ENCODE assay signal across 16 mouse cellular contexts in genomic region chr7:117161193-117161908, GRCm38 (mm10).
DNase-seq lines count a peak whose midpoint lies in the region; ATAC-seq lines count a peak whose summit lies in the region.
"Had no signal": no experiment of that assay in that cellular context is flagged by ENCODE, and none has a peak within 500 bp of the region (broad histone marks: within the 10 kb centered on the region; RNA-seq: fewer than 3 reads in every experiment).

No protein-coding gene starts in this region.

- 42% methylated on average over 3 of the region's 3 CpGs for WGBS in heart, embryonic 14.5 days
- WGBS in hindbrain, embryonic 13.5 days: 35% methylated on average over 3 of the region's 3 CpGs
- WGBS in neural tube, embryonic 14.5 days: 42% methylated on average over 3 of the region's 3 CpGs

- no peak overlapping the region for H3K4me2 ChIP-seq in heart, embryonic 14.5 days (ENCODE audit: low read length)
- no peak overlapping the region for H3K4me2 ChIP-seq in hindbrain, embryonic 13.5 days
- no peak overlapping the region for H3K4me2 ChIP-seq in neural tube, embryonic 14.5 days (ENCODE audit: low read depth, low read length)
- H3K4me2 ChIP-seq: liver, embryonic 13.5 days had no signal

- no peaks in the 10 kb centered on the region for H3K36me3 ChIP-seq in heart, embryonic 14.5 days (ENCODE audit: control insufficient read depth, insufficient read depth, low read length)
- no peaks in the 10 kb centered on the region for H3K36me3 ChIP-seq in hindbrain, embryonic 13.5 days
- H3K36me3 ChIP-seq in neural tube, embryonic 14.5 days (ENCODE audit: control insufficient read depth, insufficient read depth, low read length): no peaks in the 10 kb centered on the region
- H3K36me3 ChIP-seq: forebrain, embryonic 10.5 days; limb, embryonic 10.5 days; liver, embryonic 13.5 days had no signal

- no peak for DNase-seq in heart, postnatal 10 days
- peak; percentile 24 for DNase-seq in right cerebral cortex, adult 18-20 months
- no peak for DNase-seq in right cerebral cortex, postnatal 14 days
- DNase-seq: adrenal gland, adult 2 months; cerebellum, postnatal 14 days; kidney, adult 2 months; layer of hippocampus, postnatal 36 days; liver, embryonic 13.5 days; thymus, postnatal 36 days had no signal

- no peaks in the 10 kb centered on the region for H3K9me3 ChIP-seq in heart, embryonic 14.5 days (ENCODE audit: control insufficient read depth, low read length)
- H3K9me3 ChIP-seq in hindbrain, embryonic 13.5 days: no peaks in the 10 kb centered on the region
- H3K9me3 ChIP-seq in neural tube, embryonic 14.5 days (ENCODE audit: control insufficient read depth, low read length): no peaks in the 10 kb centered on the region
- H3K9me3 ChIP-seq: forebrain, embryonic 10.5 days; limb, embryonic 10.5 days; liver, embryonic 13.5 days had no signal

- H3K9ac ChIP-seq in heart, embryonic 14.5 days (ENCODE audit: low read length): no peak overlapping the region
- peak overlapping the region; percentile 6; the same call in 1 of the 2 replicates for H3K9ac ChIP-seq in hindbrain, embryonic 13.5 days
- H3K9ac ChIP-seq in neural tube, embryonic 14.5 days (replicated peaks; ENCODE audit: low read depth, low read length): no peak overlapping the region
- H3K9ac ChIP-seq: liver, embryonic 13.5 days had no signal

- 0 out of 2 replicates have a peak, but pooled peaks have one; percentile 21 for ATAC-seq in heart, embryonic 14.5 days (ENCODE audit: insufficient number of reproducible peaks, insufficient read depth, low FRiP score, low read depth)
- ATAC-seq in hindbrain, embryonic 13.5 days (ENCODE audit: low FRiP score): peak; percentile 65; the same call in 1 of the 2 replicates
- ATAC-seq in neural tube, embryonic 14.5 days (ENCODE audit: low read depth): peak; percentile 31; the same call in 1 of the 2 replicates
- ATAC-seq in granulocyte monocyte progenitor cell, adult 5-6 weeks (replicated peaks; ENCODE audit: poor library complexity, severe bottlenecking): no peak
- ATAC-seq: CD4-positive, CD25-positive, alpha-beta regulatory T cell, adult 4 months had no signal

- intact Hi-C loops in heart, postnatal 10 days (cut with DNase I): no loop called here

- no peak overlapping the region for H3K4me3 ChIP-seq in heart, embryonic 14.5 days (ENCODE audit: control insufficient read depth in 1 of 2, insufficient read depth in 1 of 2, low read depth in 1 of 2, low read length in 2 of 2)
- no peak overlapping the region for H3K4me3 ChIP-seq in hindbrain, embryonic 13.5 days
- no peak overlapping the region for H3K4me3 ChIP-seq in neural tube, embryonic 14.5 days (ENCODE audit: low read depth, low read length)
- H3K4me3 ChIP-seq: forebrain, embryonic 10.5 days; limb, embryonic 10.5 days; liver, embryonic 13.5 days had no signal

- peaks cover 0 to 2% of the 10 kb centered on the region in 2 experiments; a peak in 1 of 4 replicates for H3K4me1 ChIP-seq in heart, embryonic 14.5 days (ENCODE audit: control insufficient read depth in 2 of 2, insufficient read depth in 2 of 2, low read length in 2 of 2)
- peaks cover 9% of the 10 kb centered on the region for H3K4me1 ChIP-seq in hindbrain, embryonic 13.5 days (replicated peaks)
- H3K4me1 ChIP-seq in neural tube, embryonic 14.5 days (ENCODE audit: control insufficient read depth, insufficient read depth, low read length): no peaks in the 10 kb centered on the region
- H3K4me1 ChIP-seq: forebrain, embryonic 10.5 days; liver, embryonic 13.5 days had no signal

- no peak overlapping the region for H3K27ac ChIP-seq in heart, embryonic 14.5 days (replicated peaks in 1 of 2; ENCODE audit: control insufficient read depth in 1 of 2, insufficient read depth in 1 of 2, low read depth in 2 of 2, low read length in 2 of 2)
- H3K27ac ChIP-seq in hindbrain, embryonic 13.5 days: peak overlapping the region; percentile 15; the same call in 1 of the 2 replicates
- no peak overlapping the region for H3K27ac ChIP-seq in neural tube, embryonic 14.5 days (ENCODE audit: low read depth, low read length)
- H3K27ac ChIP-seq: forebrain, embryonic 10.5 days; limb, embryonic 10.5 days; liver, embryonic 13.5 days had no signal

- no peaks in the 10 kb centered on the region for H3K27me3 ChIP-seq in heart, embryonic 14.5 days (ENCODE audit: control insufficient read depth, insufficient read depth, low read length)
- no peaks in the 10 kb centered on the region for H3K27me3 ChIP-seq in hindbrain, embryonic 13.5 days
- H3K27me3 ChIP-seq in neural tube, embryonic 14.5 days (ENCODE audit: control insufficient read depth, insufficient read depth, low read length): no peaks in the 10 kb centered on the region
- H3K27me3 ChIP-seq: liver, embryonic 13.5 days had no signal
